8 mouse cellular contexts compared by ENCODE assay signal in genomic region chr8:125513935-125514334, GRCm38 (mm10). TPM values are rescaled to one million over a fixed set of nuclear protein-coding genes. Genes with fewer than 3 reads are reported as not detected.
DNase-seq lines count a peak whose midpoint lies in the region; ATAC-seq and TF ChIP-seq lines count a peak whose summit lies in the region.

No protein-coding gene starts in this region.

- intact Hi-C loops in gastrocnemius, postnatal 36 days (cut with DNase I) = no loop called here

- H3K9me3 ChIP-seq in neural tube, embryonic 11.5 days (ENCODE audit: control insufficient read depth, low read length) = no peaks in the 10 kb centered on the region
- no peaks in the 10 kb centered on the region for H3K9me3 ChIP-seq in kidney, postnatal 0 days (replicated peaks; ENCODE audit: low read length)
- no peaks in the 10 kb centered on the region for H3K9me3 ChIP-seq in stomach, embryonic 15.5 days

- peaks cover 20% of the 10 kb centered on the region for H3K4me1 ChIP-seq in neural tube, embryonic 11.5 days (ENCODE audit: control insufficient read depth, insufficient read depth, low read length)
- H3K4me1 ChIP-seq in kidney, postnatal 0 days (replicated peaks; ENCODE audit: insufficient read depth, low read length) = peaks cover 26% of the 10 kb centered on the region; the same call in 1 of the 2 replicates
- peaks cover 27% of the 10 kb centered on the region for H3K4me1 ChIP-seq in stomach, embryonic 15.5 days

- ATAC-seq in neural tube, embryonic 11.5 days (ENCODE audit: insufficient read depth, low FRiP score, low TSS enrichment) = no peak
- no peak for ATAC-seq in kidney, postnatal 0 days (replicated peaks; ENCODE audit: low FRiP score, low read depth)
- peak; percentile 44; the same call in 1 of the 2 replicates for ATAC-seq in stomach, embryonic 15.5 days (ENCODE audit: insufficient read depth, low FRiP score, low read depth)

- peak overlapping the region; percentile 42; the same call in 1 of the 2 replicates for H3K27ac ChIP-seq in neural tube, embryonic 11.5 days (ENCODE audit: low read depth, low read length)
- peak overlapping the region; percentile 57; the same call in 1 of the 2 replicates for H3K27ac ChIP-seq in kidney, postnatal 0 days
- peak overlapping the region; percentile 32 for H3K27ac ChIP-seq in stomach, embryonic 15.5 days

- H3K4me2 ChIP-seq in neural tube, embryonic 11.5 days (ENCODE audit: low read depth) = no peak overlapping the region
- H3K4me2 ChIP-seq in kidney, postnatal 0 days (ENCODE audit: low read length) = no peak overlapping the region
- no peak overlapping the region for H3K4me2 ChIP-seq in stomach, embryonic 15.5 days

- H3K27me3 ChIP-seq in neural tube, embryonic 11.5 days (ENCODE audit: control insufficient read depth, insufficient read depth, low read length) = no peaks in the 10 kb centered on the region
- no peaks in the 10 kb centered on the region for H3K27me3 ChIP-seq in kidney, postnatal 0 days (ENCODE audit: insufficient read depth, low read length)
- no peaks in the 10 kb centered on the region for H3K27me3 ChIP-seq in stomach, embryonic 15.5 days (replicated peaks)

- WGBS in neural tube, embryonic 11.5 days = 16% methylated on average over 5 of the region's 5 CpGs
- 9% methylated on average over 5 of the region's 5 CpGs for WGBS in kidney, postnatal 0 days
- 20% methylated on average over 5 of the region's 5 CpGs for WGBS in stomach, embryonic 15.5 days

- no peak overlapping the region for H3K4me3 ChIP-seq in neural tube, embryonic 11.5 days (ENCODE audit: low read depth, low read length)
- H3K4me3 ChIP-seq in kidney, postnatal 0 days (replicated peaks; ENCODE audit: low read depth, low read length) = no peak overlapping the region
- no peak overlapping the region for H3K4me3 ChIP-seq in stomach, embryonic 15.5 days (replicated peaks)

- no peak overlapping the region for H3K9ac ChIP-seq in neural tube, embryonic 11.5 days (ENCODE audit: low read length)
- H3K9ac ChIP-seq in kidney, postnatal 0 days (ENCODE audit: low read depth, low read length) = no peak overlapping the region
- H3K9ac ChIP-seq in stomach, embryonic 15.5 days = no peak overlapping the region

- H3K36me3 ChIP-seq in neural tube, embryonic 11.5 days (ENCODE audit: control insufficient read depth, insufficient read depth, low read length) = no peaks in the 10 kb centered on the region
- H3K36me3 ChIP-seq in kidney, postnatal 0 days (ENCODE audit: insufficient read depth, low read length) = no peaks in the 10 kb centered on the region
- no peaks in the 10 kb centered on the region for H3K36me3 ChIP-seq in stomach, embryonic 15.5 days

- no peak for DNase-seq in neural tube, embryonic 11.5 days (ENCODE audit: low spot score)
- DNase-seq in neural tube, embryonic 10.5 days (ENCODE audit: extremely low spot score, low spot score) = no peak
- DNase-seq in heart, adult 8-10 months (ENCODE audit: low spot score) = peak; percentile 70
- DNase-seq in kidney, postnatal 0 days (ENCODE audit: low spot score) = peak; percentile 66
- no peak for DNase-seq in gastrocnemius, postnatal 36 days
- DNase-seq in ovary, postnatal 36 days (ENCODE audit: low spot score) = no peak
- DNase-seq in cerebellum, postnatal 4 days (ENCODE audit: low spot score in 2 of 2) = no peak

- TF ChIP-seq CTCF in kidney, postnatal 0 days (IDR thresholded peaks at IDR 0.05; ENCODE audit: low read depth) = no peak

RNA-seq across cellular contexts. Expression of gene Sipa1l2, which starts 55.7 kb away (rescaled TPM):
- polyA plus RNA-seq in neural tube, embryonic 11.5 days (2014; fragmentation: Nextera tagmentation; extraction: Ambion mirVana) = 11.6 TPM in 2 replicates
- total RNA-seq in heart, adult 8-10 months (2022) = 10 to 100 TPM; 41.6 to 49.5 (median 44.5) TPM
- polyA plus RNA-seq in kidney, postnatal 0 days (2015; fragmentation: Nextera tagmentation; extraction: Ambion mirVana) = 8.2 and 9.4 TPM in 2 replicates
- 8.3 and 9.7 TPM in 2 replicates for polyA plus RNA-seq in stomach, embryonic 15.5 days (2015; fragmentation: Nextera tagmentation; extraction: Ambion mirVana)
- 1 to 10 TPM; 4.9 to 5.2 TPM for total RNA-seq in gastrocnemius, postnatal 36 days (2021)

Comparison
In these comparisons a context has a peak if more than half of its experiments do, and no peak if none do; other contexts are left out.
1. DNase-seq: peak in heart, adult 8-10 months (single experiment) and kidney, postnatal 0 days (single experiment); none in neural tube, embryonic 11.5 days (single experiment), neural tube, embryonic 10.5 days (single experiment), gastrocnemius, postnatal 36 days (0 of 2), ovary, postnatal 36 days (single experiment) and cerebellum, postnatal 4 days (0 of 2).
2. Peak in every context shown above with its lines, with median percentiles within 50 percentile points of each other: H3K27ac ChIP-seq.